Mouse (Mus musculus) right cerebral cortex, postnatal 36 days (tissue): ENCODE measurements at regions not wholly inside any gene's neighbourhood (a gene's known extent, or its start where the extent isn't known, plus 50 kb on each side); places are given as distances from the start of the nearest gene placed in this dataset.
A peak's percentile ranks its signal among the peaks of the same experiment; 100 is the strongest.

Experiments used
- DNase-seq, 2 experiments: peaks; one replicate each; pipeline ENCODE4 v3.0.0; 2022; ENCODE audit warnings: low spot score in 2 of 2, mixed read lengths in 1 of 2

- DNase-seq = no peak
Observed at GRCm38 (mm10) chr9:102449366-102449765, 56.2 kb upstream of the Ky start.

- DNase-seq = no peak
Observed at GRCm38 (mm10) chr9:102446066-102446465, 59.5 kb upstream of the Ky start.

- peak; percentile 20 to 27 for DNase-seq
Observed at GRCm38 (mm10) chr9:102442198-102442842, 63.2 kb upstream of the Ky start.

- no peak for DNase-seq
Observed at GRCm38 (mm10) chr9:102437641-102438040, 67.9 kb upstream of the Ky start.

GRCm38 (mm10) chr9:102436378-102436777, 69.2 kb upstream of the Ky start:
- DNase-seq = no peak

GRCm38 (mm10) chr9:102428031-102428430, 73.5 kb upstream of the Ephb1 start:
- DNase-seq = no peak

GRCm38 (mm10) chr9:102424672-102425345, 70.3 kb upstream of the Ephb1 start:
- DNase-seq = no peak

GRCm38 (mm10) chr9:102423919-102424671, 69.6 kb upstream of the Ephb1 start:
- no peak for DNase-seq

- DNase-seq = no peak
Observed at GRCm38 (mm10) chr9:102423465-102423918, 69.0 kb upstream of the Ephb1 start.

- DNase-seq = no peak
Observed at GRCm38 (mm10) chr9:102421826-102422225, 67.3 kb upstream of the Ephb1 start.

GRCm38 (mm10) chr9:102420196-102420595, 65.7 kb upstream of the Ephb1 start:
- no peak for DNase-seq

- no peak for DNase-seq
Observed at GRCm38 (mm10) chr9:102413631-102414030, 59.1 kb upstream of the Ephb1 start.

GRCm38 (mm10) chr9:102410666-102411065, 56.2 kb upstream of the Ephb1 start:
- no peak for DNase-seq

GRCm38 (mm10) chr9:102406017-102406416, 51.5 kb upstream of the Ephb1 start:
- DNase-seq = no peak
